Mouse (Mus musculus): Measurements from ENCODE around the gene Cdkn2d. TPM values are rescaled to one million over a fixed set of nuclear protein-coding genes. Genes with fewer than 3 reads are reported as not detected.
"Not testable (repeated sequence)": the region's sequence is repeated elsewhere in the genome, so short reads cannot be mapped to it uniquely, and the experiment has no call there.

The Cdkn2d gene
- polyA plus RNA-seq, 1 experiment from 2014 or later = 114 TPM

GRCm38 (mm10) chr9:21314367-21315140 is 23.3 kb upstream of the Cdkn2d start:
- Histone ChIP-seq H3K9ac (no peak overlapping the region), H3K36me3 (no peaks in the 10 kb centered on the region), H3K4me2 (no peak overlapping the region), H3K27ac (replicated peaks) (0 out of 2 replicates have a peak overlapping the region, but pooled peaks have one; percentile 0), H3K27me3 (peaks cover 24% of the 10 kb centered on the region), H3K9me3 (no peaks in the 10 kb centered on the region), H3K4me3 (no peak overlapping the region), H3K4me1 (replicated peaks) (0 out of 2 replicates have a peak, but pooled peaks cover 6% of the 10 kb centered on the region)
- WGBS = 93% methylated on average over 9 of the region's 9 CpGs
- no peak for ATAC-seq (ENCODE audit: low read depth)

- 0 out of 2 replicates have a peak, but pooled peaks cover 6% of the 10 kb centered on the region for H3K4me1 ChIP-seq (replicated peaks)
Observed at GRCm38 (mm10) chr9:21313394-21313793, 22.2 kb upstream of the Cdkn2d start.

GRCm38 (mm10) chr9:21312134-21312533 is 20.9 kb upstream of the Cdkn2d start, which contains the start of gene Ap1m2:
Gene Ap1m2, minus strand, starts transcription at chr9:21312337.
- no peak within 1 kb of the TSS for H3K27ac ChIP-seq (replicated peaks)
- no peaks in the 10 kb centered on the region for H3K36me3 ChIP-seq
- peak within 1 kb of the TSS; percentile 39 for H3K4me2 ChIP-seq
- ATAC-seq (ENCODE audit: low read depth) = no peak
- H3K27me3 ChIP-seq = peaks cover 24% of the 10 kb centered on the region
- H3K4me3 ChIP-seq = peak within 1 kb of the TSS; percentile 22
- 0 out of 2 replicates have a peak, but pooled peaks cover 6% of the 10 kb centered on the region for H3K4me1 ChIP-seq (replicated peaks)
- WGBS = 10% methylated on average over 31 of the region's 35 CpGs
- no peak within 1 kb of the TSS for H3K9ac ChIP-seq
- H3K9me3 ChIP-seq = no peaks in the 10 kb centered on the region

More at GRCm38 (mm10) chr9:21313394-21313793, 22.2 kb upstream of the Cdkn2d start:
- Histone ChIP-seq H3K9me3 (no peaks in the 10 kb centered on the region), H3K36me3 (no peaks in the 10 kb centered on the region), H3K27me3 (peaks cover 24% of the 10 kb centered on the region), H3K4me2 (no peak overlapping the region), H3K27ac (replicated peaks) (no peak overlapping the region), H3K4me3 (no peak overlapping the region), H3K9ac (no peak overlapping the region)
- peak; percentile 49; the same call in 1 of the 2 replicates for ATAC-seq (ENCODE audit: low read depth)
- 9% methylated on average over 11 of the region's 11 CpGs for WGBS

GRCm38 (mm10) chr9:21311695-21312094 is 20.5 kb upstream of the Cdkn2d start:
- no peak overlapping the region for H3K9ac ChIP-seq
- H3K4me2 ChIP-seq = peak overlapping the region; percentile 39; the same call in 1 of the 2 replicates
- peak overlapping the region; percentile 22 for H3K4me3 ChIP-seq
- H3K27ac ChIP-seq (replicated peaks) = no peak overlapping the region
- 37% methylated on average over 7 of the region's 7 CpGs for WGBS
- no peaks in the 10 kb centered on the region for H3K9me3 ChIP-seq
- no peak for ATAC-seq (ENCODE audit: low read depth)
- H3K4me1 ChIP-seq (replicated peaks) = 0 out of 2 replicates have a peak, but pooled peaks cover 6% of the 10 kb centered on the region
- H3K27me3 ChIP-seq = peaks cover 24% of the 10 kb centered on the region
- H3K36me3 ChIP-seq = no peaks in the 10 kb centered on the region

GRCm38 (mm10) chr9:21309150-21309741 is 18.0 kb upstream of the Cdkn2d start:
- H3K4me3 ChIP-seq = no peak overlapping the region
- no peak overlapping the region for H3K4me2 ChIP-seq
- 0 out of 2 replicates have a peak, but pooled peaks cover 6% of the 10 kb centered on the region for H3K4me1 ChIP-seq (replicated peaks)
- peaks cover 24% of the 10 kb centered on the region for H3K27me3 ChIP-seq
- no peak overlapping the region for H3K27ac ChIP-seq (replicated peaks)
- no peak overlapping the region for H3K9ac ChIP-seq
- no peak for ATAC-seq (ENCODE audit: low read depth)
- WGBS = 70% methylated on average over 15 of the region's 15 CpGs
- no peaks in the 10 kb centered on the region for H3K36me3 ChIP-seq
- no peaks in the 10 kb centered on the region for H3K9me3 ChIP-seq

- WGBS = 87% methylated on average over 7 of the region's 7 CpGs
- no peak for ATAC-seq (ENCODE audit: low read depth)
- Histone ChIP-seq H3K4me1 (replicated peaks) (no peaks in the 10 kb centered on the region), H3K4me2 (no peak overlapping the region), H3K27ac (replicated peaks) (no peak overlapping the region), H3K9me3 (no peaks in the 10 kb centered on the region), H3K27me3 (0 out of 2 replicates have a peak, but pooled peaks cover 1% of the 10 kb centered on the region), H3K4me3 (no peak overlapping the region), H3K9ac (no peak overlapping the region), H3K36me3 (no peaks in the 10 kb centered on the region)
Observed at GRCm38 (mm10) chr9:21305065-21305464, 13.9 kb upstream of the Cdkn2d start.

- H3K27ac ChIP-seq (replicated peaks) = no peak overlapping the region
- no peaks in the 10 kb centered on the region for H3K36me3 ChIP-seq
- H3K9ac ChIP-seq = no peak overlapping the region
- no peaks in the 10 kb centered on the region for H3K9me3 ChIP-seq
- no peak for ATAC-seq (ENCODE audit: low read depth)
- H3K4me1 ChIP-seq (replicated peaks) = no peaks in the 10 kb centered on the region
- no peak overlapping the region for H3K4me2 ChIP-seq
- H3K4me3 ChIP-seq = no peak overlapping the region
- WGBS = 86% methylated on average over 10 of the region's 10 CpGs
- no peaks in the 10 kb centered on the region for H3K27me3 ChIP-seq
Observed at GRCm38 (mm10) chr9:21299014-21299413, 7.8 kb upstream of the Cdkn2d start.

- Histone ChIP-seq H3K4me3 (no peak overlapping the region), H3K4me1 (replicated peaks) (peaks cover 29% of the 10 kb centered on the region), H3K36me3 (no peaks in the 10 kb centered on the region), H3K9me3 (no peaks in the 10 kb centered on the region), H3K27me3 (no peaks in the 10 kb centered on the region), H3K27ac (replicated peaks) (no peak overlapping the region), H3K9ac (no peak overlapping the region), H3K4me2 (no peak overlapping the region)
- no peak for ATAC-seq (ENCODE audit: low read depth)
- WGBS = 98% methylated on average over 3 of the region's 3 CpGs
Observed at GRCm38 (mm10) chr9:21292271-21292670, 1.1 kb upstream of the Cdkn2d start.

GRCm38 (mm10) chr9:21291868-21292267 is 661 bp upstream of the Cdkn2d start:
- not testable (repeated sequence) for H3K36me3 ChIP-seq; H3K27me3 ChIP-seq; H3K9me3 ChIP-seq; ATAC-seq (ENCODE audit: low read depth)
- Histone ChIP-seq H3K9ac (peak overlapping the region; percentile 23), H3K4me3 (peak overlapping the region; percentile 81), H3K4me2 (peak overlapping the region; percentile 86), H3K27ac (replicated peaks) (peak overlapping the region; percentile 91; the same call in 1 of the 2 replicates), H3K4me1 (replicated peaks) (peaks cover 33% of the 10 kb centered on the region)
- WGBS = 19% methylated on average over 7 of the region's 7 CpGs

GRCm38 (mm10) chr9:21290589-21290988 is 618 bp downstream of the Cdkn2d start:
- ATAC-seq (ENCODE audit: low read depth) = no peak; the same call in 1 of the 2 replicates
- Histone ChIP-seq H3K4me2 (peak overlapping the region; percentile 86), H3K9ac (peak overlapping the region; percentile 87), H3K4me3 (peak overlapping the region; percentile 81), H3K9me3 (no peaks in the 10 kb centered on the region), H3K27me3 (no peaks in the 10 kb centered on the region), H3K27ac (replicated peaks) (peak overlapping the region; percentile 91), H3K4me1 (replicated peaks) (peaks cover 43% of the 10 kb centered on the region), H3K36me3 (no peaks in the 10 kb centered on the region; the same call in 1 of the 2 replicates)
- WGBS = under 1% methylated on average over 20 of the region's 20 CpGs

- WGBS = 88% methylated on average over 2 of the region's 2 CpGs
- H3K9me3 ChIP-seq = no peaks in the 10 kb centered on the region
Observed at GRCm38 (mm10) chr9:21289337-21289671, 1.9 kb downstream of the Cdkn2d start.

More at GRCm38 (mm10) chr9:21289337-21289671, 1.9 kb downstream of the Cdkn2d start:
- peaks cover 44% of the 10 kb centered on the region for H3K4me1 ChIP-seq (replicated peaks)
- no peak overlapping the region for H3K27ac ChIP-seq (replicated peaks)
- no peak overlapping the region for H3K9ac ChIP-seq
- H3K4me2 ChIP-seq = peak overlapping the region; percentile 86
- H3K4me3 ChIP-seq = peak overlapping the region; percentile 81
- peaks cover 11% of the 10 kb centered on the region for H3K36me3 ChIP-seq
- ATAC-seq (ENCODE audit: low read depth) = no peak
- H3K27me3 ChIP-seq = no peaks in the 10 kb centered on the region

All from neural tube, embryonic 13.5 days (tissue).